Mouse (Mus musculus) MEL (cell line): Measurements from ENCODE around the gene Fam160b1.

Experiments
- CHD2 ChIP-seq: IDR thresholded peaks from 2 replicates; pipeline ENCODE4 v1.6.1; 2011; ENCODE audit warnings: low read length, improper control_type of control experiment
- KAT2A ChIP-seq: conservative IDR thresholded peaks from 2 replicates; pipeline ENCODE4 v1.6.1; 2012; ENCODE audit warnings: low read depth, low read length, improper control_type of control experiment, inconsistent platforms
- MYB ChIP-seq: IDR thresholded peaks from 2 replicates; pipeline ENCODE4 v1.6.1; 2011; ENCODE audit warnings: mild to moderate bottlenecking, low read depth, low read length, improper control_type of control experiment
- SMC3 ChIP-seq: IDR thresholded peaks from 2 replicates; pipeline ENCODE4 v1.6.1; 2011; ENCODE audit warnings: low read depth, low read length, improper control_type of control experiment

DNA sequence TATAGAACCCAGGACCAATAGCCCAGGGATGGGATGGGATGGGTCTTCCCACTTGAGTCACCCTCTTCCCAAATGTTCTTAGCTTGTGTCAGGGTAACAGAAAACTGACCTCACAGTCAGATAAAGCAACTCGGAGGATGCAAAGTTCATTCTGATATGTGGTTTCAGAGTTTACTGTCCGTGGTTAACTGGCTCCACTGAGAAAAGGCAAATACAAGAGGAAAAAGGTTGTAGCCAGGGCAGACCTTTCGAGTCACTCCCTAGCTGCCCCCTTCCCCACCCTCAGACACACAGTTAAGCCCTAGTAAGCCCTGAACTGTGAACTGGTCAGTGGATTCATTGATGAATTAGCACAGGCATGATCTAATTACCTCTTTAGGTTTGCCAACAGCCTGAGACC, 38.6 kb upstream of the Fam160b1 start:
- no peak for TF ChIP-seq KAT2A
- TF ChIP-seq CHD2 = no peak
- no peak for TF ChIP-seq MYB
- no peak for TF ChIP-seq SMC3
